Mouse (Mus musculus) bone marrow macrophage, adult 2 months (primary cell): ENCODE data around the gene Mpv17. TPM values are rescaled to one million over a fixed set of nuclear protein-coding genes. Genes with fewer than 3 reads are reported as not detected.

ENCODE experiments used
- H3K27ac ChIP-seq: 2 replicates; pipeline ENCODE4 v1.5.1; 2012; ENCODE audit warnings: low read depth, low read length; ENCODE audit not compliant: insufficient read depth
- H3K4me1 ChIP-seq: 2 replicates; pipeline ENCODE4 v1.6.1; 2012; ENCODE audit warnings: low read length; ENCODE audit not compliant: control insufficient read depth, insufficient read depth
- H3K4me3 ChIP-seq: 2 replicates; pipeline ENCODE4 v1.5.1; 2012; ENCODE audit warnings: mild to moderate bottlenecking, low read length, moderate library complexity; ENCODE audit not compliant: insufficient read depth
- CTCF ChIP-seq: IDR thresholded peaks from 2 replicates; pipeline ENCODE4 v1.5.1; 2012; ENCODE audit warnings: low read depth, mild to moderate bottlenecking, low read length, moderate library complexity
- POLR2A ChIP-seq: IDR thresholded peaks from 2 replicates; pipeline ENCODE4 v1.6.1; 2012; ENCODE audit warnings: mild to moderate bottlenecking, low read depth, low read length, borderline replicate concordance
- polyA plus RNA-seq: library from polyadenylated mRNA; stranded (reverse); fragments of >200 nt; gene quantifications from 2 replicates; pipeline ENCODE4 v1.2.4, GENCODE M21; 2012; ENCODE audit not compliant: missing spikeins, insufficient read depth, insufficient read length

The Mpv17 gene
- polyA plus RNA-seq, 1 experiment, result 75.0 TPM

- H3K4me3 ChIP-seq, result no peak overlapping the region
- TF ChIP-seq CTCF (no peak), POLR2A (no peak)
- no peak overlapping the region for H3K27ac ChIP-seq
- peaks cover 5% of the 10 kb centered on the region for H3K4me1 ChIP-seq
These were observed 2.3 kb downstream of the Mpv17 start for GRCm38 (mm10) chr5:31151746-31152145.

GRCm38 (mm10) chr5:31149781-31150180 is 4.3 kb downstream of the Mpv17 start:
- no peak overlapping the region for H3K27ac ChIP-seq
- H3K4me3 ChIP-seq, result no peak overlapping the region
- peaks cover 5% of the 10 kb centered on the region for H3K4me1 ChIP-seq
- TF ChIP-seq POLR2A (no peak), CTCF (no peak)

GRCm38 (mm10) chr5:31138968-31139425 is 15.1 kb downstream of the Mpv17 start:
- H3K4me3 ChIP-seq, result no peak overlapping the region
- H3K27ac ChIP-seq, result no peak overlapping the region
- no peak for TF ChIP-seq CTCF
- TF ChIP-seq POLR2A, result no peak
- no peaks in the 10 kb centered on the region for H3K4me1 ChIP-seq

- Histone ChIP-seq H3K4me1 (no peaks in the 10 kb centered on the region), H3K4me3 (no peak within 1 kb of the TSS), H3K27ac (no peak within 1 kb of the TSS)
- TF ChIP-seq CTCF, result no peak
These were observed 15.6 kb downstream of the Mpv17 start, which contains the start of gene Ucn for GRCm38 (mm10) chr5:31138241-31138967. Ucn (minus strand) TSS chr5:31138829.

GRCm38 (mm10) chr5:31137658-31138057 is 16.4 kb downstream of the Mpv17 start:
- Histone ChIP-seq H3K4me3 (no peak overlapping the region), H3K4me1 (no peaks in the 10 kb centered on the region), H3K27ac (no peak overlapping the region)
- TF ChIP-seq POLR2A (no peak), CTCF (no peak)

- no peak overlapping the region for H3K4me3 ChIP-seq
- no peak for TF ChIP-seq POLR2A
- TF ChIP-seq CTCF, result no peak
- no peaks in the 10 kb centered on the region for H3K4me1 ChIP-seq
- H3K27ac ChIP-seq, result no peak overlapping the region
These were observed 17.2 kb downstream of the Mpv17 start for GRCm38 (mm10) chr5:31136730-31137424.

- H3K27ac ChIP-seq, result no peak overlapping the region
- TF ChIP-seq CTCF (no peak), POLR2A (no peak)
- no peak overlapping the region for H3K4me3 ChIP-seq
- H3K4me1 ChIP-seq, result peaks cover 4% of the 10 kb centered on the region
These were observed 28.0 kb downstream of the Mpv17 start for GRCm38 (mm10) chr5:31126050-31126449.

- Histone ChIP-seq H3K4me3 (no peak overlapping the region), H3K4me1 (peaks cover 7% of the 10 kb centered on the region), H3K27ac (no peak overlapping the region)
- TF ChIP-seq POLR2A (no peak), CTCF (no peak)
These were observed 30.6 kb downstream of the Mpv17 start for GRCm38 (mm10) chr5:31123481-31123880.

GRCm38 (mm10) chr5:31121111-31121510 is 32.9 kb downstream of the Mpv17 start:
- TF ChIP-seq POLR2A (no peak), CTCF (no peak)
- peaks cover 7% of the 10 kb centered on the region for H3K4me1 ChIP-seq
- no peak overlapping the region for H3K4me3 ChIP-seq
- H3K27ac ChIP-seq, result no peak overlapping the region

- Histone ChIP-seq H3K27ac (no peak overlapping the region), H3K4me1 (peaks cover 7% of the 10 kb centered on the region), H3K4me3 (no peak overlapping the region)
- TF ChIP-seq CTCF (no peak), POLR2A (no peak)
These were observed 37.1 kb downstream of the Mpv17 start for GRCm38 (mm10) chr5:31116912-31117311.
